Mouse (Mus musculus): ENCODE data around the gene Twnk.

Twnk gene

GRCm38 (mm10) chr19:45005444-45005843 lies at the start of gene Twnk:
TSS of gene Twnk (plus strand) at chr19:45005663.
- peak; percentile 57 for DNase-seq (ENCODE audit: low spot score)

DNA sequence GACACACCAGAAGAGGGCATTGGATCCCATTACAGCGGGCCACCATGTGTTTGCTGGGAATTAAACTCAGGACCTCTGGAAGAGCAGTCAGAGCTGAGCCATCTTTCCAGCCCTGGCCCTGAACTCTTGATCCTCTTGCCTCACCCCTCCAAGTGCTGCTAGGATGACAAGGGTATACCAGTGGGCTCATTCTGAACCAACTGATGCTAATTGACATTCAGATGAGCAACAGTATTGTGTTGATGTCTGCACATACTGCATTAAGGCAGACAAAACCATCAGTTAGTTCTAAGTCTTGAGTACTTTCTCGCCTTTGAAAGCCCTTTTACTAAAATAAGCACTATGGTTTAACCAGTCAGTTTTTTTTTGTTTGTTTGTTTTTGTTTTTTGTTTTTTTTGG lies 45.8 kb upstream of the Twnk start:
- no peak for DNase-seq (ENCODE audit: low spot score)

- DNase-seq (ENCODE audit: low spot score): no peak
Measured at GRCm38 (mm10) chr19:44965978-44966377, 39.5 kb upstream of the Twnk start.

DNA sequence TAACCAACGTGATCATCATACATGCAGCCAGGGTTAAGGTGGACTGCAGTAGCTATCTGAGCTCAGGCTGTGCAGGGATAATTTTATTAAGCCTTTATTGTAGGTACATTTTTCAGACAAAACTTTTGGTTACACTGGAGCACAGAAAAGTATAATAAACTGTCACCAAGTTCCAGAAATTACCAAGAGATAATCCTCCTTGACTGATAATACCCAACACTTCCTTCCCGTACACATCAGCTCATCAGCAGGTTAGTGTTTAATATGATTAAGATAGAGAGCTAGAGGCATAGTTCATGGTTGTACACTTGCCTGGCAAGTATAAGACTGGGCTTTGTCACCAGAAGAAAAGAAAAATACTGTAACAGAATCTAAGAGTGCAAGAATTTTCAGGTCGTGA lies 37.1 kb upstream of the Twnk start:
- DNase-seq (ENCODE audit: low spot score): no peak

DNA sequence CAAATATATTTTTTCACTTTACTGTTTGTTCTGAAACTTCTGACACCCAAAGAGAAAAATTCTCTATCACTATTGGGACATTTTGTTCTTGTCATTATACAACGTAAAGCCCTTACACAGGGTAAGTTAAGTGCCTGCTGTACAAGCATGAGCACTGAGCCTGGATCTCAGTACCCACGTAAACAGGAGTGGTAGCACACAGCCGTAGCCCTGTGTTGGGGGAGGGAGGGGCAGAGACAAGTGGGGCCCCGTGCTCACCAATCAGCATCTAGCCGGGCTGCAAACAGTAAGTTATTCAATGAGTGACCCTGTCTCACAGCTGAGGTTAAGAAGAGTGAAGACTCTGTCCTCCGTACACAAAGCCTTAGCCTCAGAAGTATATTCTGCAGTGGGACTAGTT lies 28.8 kb upstream of the Twnk start:
- no peak for DNase-seq (ENCODE audit: low spot score)

GRCm38 (mm10) chr19:44977148-44977547 lies 28.3 kb upstream of the Twnk start:
- DNase-seq (ENCODE audit: low spot score): no peak

GRCm38 (mm10) chr19:44980787-44981186 lies 24.7 kb upstream of the Twnk start:
- no peak for DNase-seq (ENCODE audit: low spot score)

- no peak for DNase-seq (ENCODE audit: low spot score)
Measured at GRCm38 (mm10) chr19:44982477-44983115, 22.9 kb upstream of the Twnk start.

DNA sequence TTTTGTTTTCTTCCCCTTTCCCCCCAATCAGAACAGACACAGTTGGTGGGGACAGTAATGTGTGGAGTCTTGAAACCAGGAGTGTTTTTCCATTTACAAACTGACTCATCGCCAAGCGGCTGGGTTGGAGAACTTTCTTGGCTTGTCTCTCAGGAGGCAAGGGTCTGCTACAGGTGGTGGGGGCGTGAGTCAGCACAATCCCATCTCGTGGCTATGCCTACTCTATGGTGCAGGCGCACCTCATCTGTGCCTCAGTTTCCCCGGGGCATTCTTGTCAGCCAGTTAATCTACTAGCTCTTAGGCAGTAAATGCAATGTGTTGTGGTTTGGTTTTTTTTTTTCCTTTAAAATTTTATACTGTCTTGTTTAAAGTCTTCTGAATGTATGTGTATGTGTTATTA lies 22.1 kb upstream of the Twnk start:
- DNase-seq (ENCODE audit: low spot score): no peak

- DNase-seq (ENCODE audit: low spot score): no peak
Measured at GRCm38 (mm10) chr19:44984420-44984819, 21.0 kb upstream of the Twnk start.

DNA sequence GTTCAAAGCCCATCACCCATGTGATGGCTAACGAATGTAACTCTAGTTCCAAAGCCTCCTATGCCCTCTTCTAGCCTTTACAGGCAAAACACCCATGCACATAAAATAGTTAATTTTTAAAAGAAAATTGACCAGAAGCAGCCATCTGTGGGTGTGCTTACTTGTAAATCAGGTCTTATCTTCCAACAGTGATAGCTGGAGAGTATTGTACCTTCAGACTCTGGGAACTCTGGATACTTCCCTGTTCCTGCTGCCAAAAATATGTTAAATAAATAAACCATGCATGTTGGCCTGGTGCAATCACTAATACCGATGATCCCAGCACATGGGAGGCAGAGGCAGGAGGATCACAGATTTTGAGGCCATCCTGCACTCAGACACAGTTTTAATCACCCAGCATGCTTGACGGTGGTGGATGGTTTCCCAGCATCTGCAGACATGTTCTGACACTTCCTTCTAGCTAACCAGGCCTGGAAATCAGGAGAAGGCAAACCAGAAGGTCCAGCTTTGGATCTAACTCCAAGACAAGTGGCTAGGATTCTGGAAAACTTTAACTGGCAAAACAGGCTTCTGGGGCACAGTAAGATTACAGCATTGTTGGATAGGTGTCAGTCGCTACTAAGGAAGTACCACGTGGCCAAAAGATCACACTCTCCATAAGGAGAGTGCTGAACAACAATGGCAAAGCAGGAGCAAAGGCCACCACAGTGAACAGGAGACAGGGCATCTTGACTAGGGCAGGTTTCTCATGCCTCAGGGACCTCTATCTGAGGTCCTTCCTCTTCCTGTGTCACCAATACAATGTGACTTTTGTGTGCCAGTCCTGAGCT lies 20.1 kb upstream of the Twnk start:
- no peak for DNase-seq (ENCODE audit: low spot score)

GRCm38 (mm10) chr19:44987004-44987403 lies 18.5 kb upstream of the Twnk start:
- DNase-seq (ENCODE audit: low spot score): no peak

DNA sequence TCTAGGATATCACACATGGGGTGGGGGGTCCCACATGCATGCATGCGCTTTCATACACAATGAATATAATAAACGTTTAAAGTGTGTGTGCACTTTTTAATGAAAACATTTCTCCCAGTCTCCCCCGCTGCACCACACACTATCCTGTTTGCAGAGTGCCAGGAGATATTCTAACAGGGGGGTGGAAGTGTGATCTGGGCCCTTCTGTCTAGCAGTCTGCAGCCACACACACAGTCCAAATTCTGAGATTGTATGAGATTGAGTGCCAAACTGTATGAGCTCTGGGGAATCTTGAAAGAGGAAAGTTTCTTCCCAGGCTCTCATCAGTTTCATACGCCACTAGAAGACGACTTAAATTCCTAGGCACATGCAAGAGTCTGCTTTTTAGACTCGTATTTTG lies 17.6 kb upstream of the Twnk start:
- DNase-seq (ENCODE audit: low spot score): no peak

DNA sequence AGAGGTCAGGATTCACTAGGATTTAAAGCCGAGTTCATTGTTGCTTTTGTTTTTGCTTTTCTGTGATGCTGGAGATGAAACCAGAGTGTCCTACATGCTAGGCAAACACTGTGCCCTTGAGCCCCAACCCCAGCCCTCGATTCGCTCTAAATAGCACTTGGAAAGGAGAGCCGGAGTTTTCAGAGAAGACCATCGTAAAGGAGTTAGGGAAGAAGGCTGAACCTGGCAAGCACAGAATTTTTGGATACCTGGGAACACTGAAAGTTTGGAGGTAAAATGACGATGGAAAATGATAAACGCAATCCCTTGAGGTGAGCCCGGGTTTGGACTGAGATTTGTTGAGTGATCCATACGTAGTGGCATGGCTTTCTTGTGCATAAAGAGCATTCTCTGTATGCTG lies 17.1 kb upstream of the Twnk start:
- DNase-seq (ENCODE audit: low spot score): no peak

DNA sequence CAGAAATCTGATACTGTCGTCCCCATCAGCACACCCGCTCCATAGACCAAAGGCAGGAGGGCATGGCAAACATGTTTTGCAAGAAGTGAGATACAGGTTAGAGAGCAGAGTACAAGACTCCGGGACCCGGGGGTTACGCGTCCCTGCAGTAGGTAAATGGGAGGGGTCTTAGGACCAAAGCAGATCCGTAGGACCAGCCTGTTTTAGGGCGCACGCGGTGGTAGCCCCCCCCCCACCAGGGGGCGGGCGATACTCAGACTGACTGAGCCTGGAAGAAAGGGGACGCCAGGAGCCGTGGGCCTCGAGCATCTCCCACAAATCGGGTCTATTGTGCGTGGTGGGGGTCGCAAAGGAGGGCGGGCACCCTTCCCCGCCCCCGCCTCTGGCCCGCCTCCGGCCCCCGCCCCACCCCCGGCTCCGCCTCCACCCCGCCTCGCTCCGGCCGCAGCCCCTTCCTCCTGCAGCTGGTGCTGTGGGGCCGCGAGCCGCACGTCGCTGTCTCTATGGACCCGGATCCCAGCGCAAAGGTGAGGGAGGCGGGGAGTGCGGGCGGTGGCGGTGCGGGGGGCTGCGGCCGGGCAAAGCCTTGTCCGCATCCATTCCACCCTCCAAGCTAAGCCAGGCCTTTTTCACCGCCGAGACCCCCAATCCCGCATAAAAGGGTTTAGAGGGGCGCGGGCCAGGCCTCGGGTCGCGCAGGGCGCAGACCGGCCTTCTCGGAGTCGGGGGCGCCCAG lies 16.5 kb upstream of the Twnk start, which contains the start of gene Sema4g:
Gene Sema4g (plus strand): TSS at position 271 of the 736 bp plus-strand sequence.
- DNase-seq (ENCODE audit: low spot score): peak; percentile 29

GRCm38 (mm10) chr19:44989567-44990495 lies 15.6 kb upstream of the Twnk start:
- peak; percentile 13 for DNase-seq (ENCODE audit: low spot score)

- no peak for DNase-seq (ENCODE audit: low spot score)
Measured at GRCm38 (mm10) chr19:44991031-44991430, 14.4 kb upstream of the Twnk start.

GRCm38 (mm10) chr19:44992246-44992645 lies 13.2 kb upstream of the Twnk start:
- no peak for DNase-seq (ENCODE audit: low spot score)

DNA sequence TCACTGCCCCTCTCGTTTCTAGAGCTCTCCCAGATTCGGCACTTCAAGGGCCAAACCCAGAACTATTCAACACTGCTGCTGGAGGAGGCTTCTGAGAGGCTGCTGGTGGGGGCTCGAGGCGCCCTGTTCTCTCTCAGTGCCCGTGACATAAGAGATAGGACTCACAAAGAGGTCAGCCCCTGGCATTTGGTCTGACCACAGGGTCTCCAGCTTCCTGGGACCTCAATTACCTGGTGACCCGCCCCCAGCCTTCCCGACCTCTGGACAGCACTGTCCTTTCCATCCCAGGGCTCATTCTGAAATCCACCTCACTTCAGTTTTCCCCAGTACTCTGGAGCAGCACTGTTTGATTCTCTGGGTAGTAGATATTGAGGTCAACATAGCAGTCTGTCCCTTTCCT lies 12.8 kb upstream of the Twnk start:
- no peak for DNase-seq (ENCODE audit: low spot score)

DNA sequence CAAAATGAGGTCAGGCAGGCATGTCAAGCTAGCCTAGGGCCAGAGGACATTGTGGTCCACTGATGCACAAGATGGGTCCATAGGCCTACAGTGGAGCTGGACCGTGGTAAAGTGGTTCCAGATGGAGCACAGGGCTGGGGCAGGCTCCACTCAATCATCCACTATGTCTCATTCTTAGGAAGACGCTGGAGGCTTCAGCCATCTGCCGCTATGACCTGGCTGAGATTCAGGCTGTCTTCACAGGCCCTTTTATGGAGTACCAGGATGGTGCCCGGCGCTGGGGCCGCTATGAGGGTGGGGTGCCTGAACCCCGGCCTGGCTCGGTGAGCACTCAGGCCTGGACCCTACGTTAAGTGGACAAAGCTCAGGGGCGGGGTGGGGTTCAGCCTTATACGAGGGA lies 7.7 kb upstream of the Twnk start:
- no peak for DNase-seq (ENCODE audit: low spot score)

DNA sequence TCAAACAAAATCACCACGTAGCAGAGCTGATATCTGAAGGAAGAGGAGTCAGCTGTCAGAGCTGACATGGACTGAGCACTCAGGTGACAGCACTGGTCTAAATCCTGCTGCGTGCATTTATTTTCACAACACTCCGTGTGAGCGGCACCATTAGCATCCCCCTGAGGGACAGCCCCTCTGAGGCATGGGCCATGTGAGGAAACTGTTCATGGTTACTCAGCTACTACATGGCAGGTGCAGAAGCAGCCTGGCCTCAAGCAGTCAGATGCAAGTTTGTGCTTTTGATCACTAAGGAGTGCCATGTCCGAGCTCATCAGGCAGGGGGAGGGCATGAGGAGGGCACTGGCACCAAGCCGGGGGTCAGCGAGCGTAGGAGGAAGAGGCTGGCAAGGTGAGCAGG lies 5.8 kb upstream of the Twnk start:
- no peak for DNase-seq (ENCODE audit: low spot score)

GRCm38 (mm10) chr19:45002301-45002700 lies 3.2 kb upstream of the Twnk start:
- DNase-seq (ENCODE audit: low spot score): no peak

All from testis, postnatal 14 days (tissue).